Mouse (Mus musculus): ENCODE measurements at regions not wholly inside any gene's neighbourhood (a gene's known extent, or its start where the extent isn't known, plus 50 kb on each side); places are given as distances from the start of the nearest gene placed in this dataset.
"Not testable (repeated sequence)": the region's sequence is repeated elsewhere in the genome, so short reads cannot be mapped to it uniquely, and the experiment has no call there.

DNA sequence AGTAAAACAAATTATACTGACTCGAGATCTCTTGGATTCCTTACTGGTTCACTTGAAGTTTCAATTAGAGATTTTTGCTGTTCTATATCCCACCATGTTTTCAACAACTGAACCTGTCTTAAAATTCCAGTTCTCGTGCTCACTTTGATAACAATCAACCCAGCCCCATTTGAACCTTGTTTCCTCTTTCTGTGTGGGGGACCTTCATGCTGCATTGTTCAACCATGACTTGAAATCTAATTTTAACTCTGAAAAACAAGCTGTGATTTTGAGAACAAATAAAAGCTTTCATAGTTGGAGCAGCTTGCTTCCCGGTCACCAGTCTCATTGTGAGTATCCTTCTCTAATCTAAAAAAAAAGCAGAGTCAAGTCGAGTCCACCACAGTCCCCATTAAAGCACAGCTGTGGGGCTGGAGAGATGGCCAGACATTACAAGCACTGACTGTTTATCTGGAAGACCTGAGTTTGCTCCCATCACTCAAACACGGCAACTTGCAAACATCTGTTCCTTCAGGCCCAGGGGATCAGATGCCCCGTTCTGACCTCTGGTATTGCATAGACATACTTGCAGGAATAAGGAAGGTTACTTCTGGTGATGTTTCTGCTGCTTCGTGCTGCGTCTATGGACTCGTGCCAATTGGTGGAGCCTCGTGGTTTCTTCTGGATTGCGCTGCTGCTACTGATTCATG, 251.7 kb downstream of the Diras2 start:
- DNase-seq: no peak

DNA sequence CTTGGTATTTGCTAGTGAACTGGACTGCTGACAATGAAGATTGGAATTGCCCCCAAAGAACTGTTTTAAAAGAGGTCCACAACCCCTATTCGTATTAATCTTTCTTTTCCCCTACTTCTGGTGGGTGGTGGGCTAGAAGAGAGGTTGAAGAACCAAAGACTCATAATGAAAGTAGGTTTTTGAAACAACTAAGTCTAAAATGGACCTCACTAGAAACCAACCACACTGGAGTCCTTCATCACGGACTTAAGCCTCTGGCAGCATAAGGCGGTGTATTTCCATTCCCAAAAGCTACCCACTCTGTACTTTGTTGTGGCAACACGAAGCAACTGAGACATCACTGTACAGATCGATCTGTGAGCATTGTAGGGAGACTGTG, 251.1 kb downstream of the Diras2 start:
- no peak for DNase-seq

DNA sequence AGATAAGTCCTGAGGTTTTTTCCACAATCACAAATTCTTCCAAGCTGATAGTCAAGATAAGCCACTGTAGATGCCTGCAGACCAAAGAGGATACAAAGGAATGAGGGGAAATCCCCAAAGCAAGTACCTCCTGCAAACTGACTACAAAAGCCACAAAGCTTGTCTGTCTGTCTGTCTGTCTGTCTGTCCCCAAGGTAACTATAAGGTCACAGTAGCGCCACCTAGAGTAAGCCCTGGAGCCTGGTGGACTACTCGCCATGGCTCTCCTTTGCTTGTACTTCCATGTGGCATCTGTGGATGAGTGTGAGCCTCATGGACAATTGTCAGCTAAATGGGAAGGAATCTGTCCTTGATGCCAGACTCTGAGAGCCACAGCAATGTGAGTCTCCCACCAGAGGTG, 249.8 kb downstream of the Diras2 start:
- DNase-seq: no peak

DNA sequence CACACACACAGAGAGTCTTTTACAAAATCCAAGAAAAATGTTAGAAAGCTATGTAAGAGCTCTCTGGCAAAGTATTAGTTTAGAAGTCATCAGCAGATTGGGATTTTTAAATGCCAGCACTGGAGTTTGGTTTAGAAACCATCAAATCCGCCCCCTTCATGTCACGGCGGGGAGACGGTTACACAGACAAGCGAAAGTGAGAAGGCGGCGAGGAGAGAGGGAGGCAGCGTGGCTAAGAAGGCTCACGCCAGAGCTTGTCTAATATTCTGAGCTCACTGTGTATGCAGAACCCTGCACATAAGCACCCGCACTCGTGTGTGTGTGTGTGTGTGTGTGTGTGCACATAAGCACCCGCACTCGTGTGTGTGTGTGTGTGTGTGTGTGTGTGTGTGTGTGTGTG, 248.6 kb downstream of the Diras2 start:
- DNase-seq: no peak

DNA sequence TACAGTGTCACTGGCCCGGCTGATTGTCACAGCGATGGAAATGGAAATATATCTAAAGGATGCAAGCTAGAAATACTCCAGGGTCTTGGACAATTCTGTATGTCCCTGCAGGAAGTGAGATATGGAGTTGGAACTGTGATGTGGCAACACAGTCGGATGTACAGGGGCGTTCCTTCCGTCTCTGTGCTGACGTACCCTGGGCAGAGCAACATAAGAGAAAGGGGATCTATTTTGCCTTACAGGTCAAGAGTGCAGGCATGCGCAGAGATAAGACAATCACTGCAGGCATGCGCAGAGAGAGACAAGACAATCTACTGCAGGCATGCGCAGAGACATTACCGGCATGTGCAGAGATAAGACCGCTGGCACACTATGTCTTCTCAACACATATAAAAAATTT, 247.6 kb downstream of the Diras2 start:
- DNase-seq: no peak

DNA sequence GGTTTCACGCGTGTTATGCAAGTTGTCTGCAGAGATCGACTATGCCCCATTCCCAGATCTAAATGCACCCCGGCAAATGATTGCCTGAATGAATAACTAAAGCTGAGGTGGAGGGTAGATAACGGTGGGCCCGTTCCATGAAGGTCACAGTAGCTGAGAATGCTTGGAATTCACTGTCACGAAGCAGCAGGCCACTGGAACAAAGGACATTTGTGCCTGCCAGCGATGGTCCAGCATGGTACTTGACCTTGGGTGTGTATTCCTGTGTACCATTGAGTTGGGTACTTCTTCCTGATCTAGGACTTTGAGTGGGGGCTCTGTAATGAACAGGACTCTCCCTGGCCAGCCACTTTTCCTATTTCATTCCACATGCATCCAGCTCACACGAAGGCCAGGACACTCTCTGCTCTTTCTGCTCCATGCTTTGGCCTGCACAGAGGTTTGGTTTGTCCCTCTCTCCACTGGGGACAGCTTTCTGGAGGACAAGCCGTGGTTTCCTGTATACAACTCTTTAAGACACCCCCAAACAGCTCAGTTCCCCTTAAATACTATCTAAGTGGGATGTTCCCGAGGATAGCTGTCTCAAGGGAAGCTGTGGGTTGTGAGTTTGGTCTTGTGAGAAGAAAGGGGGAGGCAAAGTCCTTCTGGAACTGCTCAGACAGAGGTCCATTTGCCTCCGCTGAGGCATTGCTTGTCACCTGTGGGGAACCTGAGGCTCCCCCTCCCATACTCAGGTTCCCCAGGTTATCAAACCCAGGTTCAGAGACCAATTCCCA, 246.9 kb downstream of the Diras2 start:
- DNase-seq: no peak

DNA sequence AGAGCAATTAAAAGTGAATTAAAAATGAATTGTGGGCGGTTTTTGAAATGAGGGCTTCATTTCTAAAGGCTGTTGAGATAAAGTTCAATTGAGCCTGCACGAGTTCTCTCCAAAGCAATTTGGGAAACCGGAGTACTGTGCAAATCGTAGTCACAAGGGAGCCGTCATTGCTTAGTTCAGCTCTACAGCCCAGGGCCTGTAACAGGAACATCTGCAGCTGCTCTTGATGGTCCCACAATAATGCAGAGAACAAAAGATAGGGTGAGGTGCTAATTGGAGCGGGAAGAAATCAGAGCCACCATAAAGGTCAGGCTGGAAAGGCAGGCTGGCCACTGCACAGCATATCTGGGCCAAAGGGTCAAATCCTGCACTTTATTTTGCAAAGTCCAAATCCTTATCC, 242.7 kb downstream of the Diras2 start:
- no peak for DNase-seq

DNA sequence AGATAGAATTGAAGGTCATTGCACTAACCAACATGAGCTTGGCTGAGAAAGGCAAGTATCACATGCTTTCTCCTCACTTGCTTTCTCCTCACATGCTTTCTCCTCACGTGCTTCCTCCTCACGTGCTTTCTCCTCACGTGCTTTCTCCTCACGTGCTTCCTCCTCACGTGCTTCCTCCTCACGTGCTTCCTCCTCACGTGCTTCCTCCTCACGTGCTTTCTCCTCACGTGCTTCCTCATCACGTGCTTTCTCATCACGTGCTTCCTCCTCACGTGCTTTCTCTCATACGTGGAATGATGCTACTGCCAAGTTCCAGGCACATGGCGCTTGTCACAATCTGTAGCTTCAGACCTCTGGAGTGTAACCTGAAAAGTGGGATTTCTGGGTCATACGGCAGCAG, 235.2 kb downstream of the Diras2 start:
- no peak for DNase-seq

DNA sequence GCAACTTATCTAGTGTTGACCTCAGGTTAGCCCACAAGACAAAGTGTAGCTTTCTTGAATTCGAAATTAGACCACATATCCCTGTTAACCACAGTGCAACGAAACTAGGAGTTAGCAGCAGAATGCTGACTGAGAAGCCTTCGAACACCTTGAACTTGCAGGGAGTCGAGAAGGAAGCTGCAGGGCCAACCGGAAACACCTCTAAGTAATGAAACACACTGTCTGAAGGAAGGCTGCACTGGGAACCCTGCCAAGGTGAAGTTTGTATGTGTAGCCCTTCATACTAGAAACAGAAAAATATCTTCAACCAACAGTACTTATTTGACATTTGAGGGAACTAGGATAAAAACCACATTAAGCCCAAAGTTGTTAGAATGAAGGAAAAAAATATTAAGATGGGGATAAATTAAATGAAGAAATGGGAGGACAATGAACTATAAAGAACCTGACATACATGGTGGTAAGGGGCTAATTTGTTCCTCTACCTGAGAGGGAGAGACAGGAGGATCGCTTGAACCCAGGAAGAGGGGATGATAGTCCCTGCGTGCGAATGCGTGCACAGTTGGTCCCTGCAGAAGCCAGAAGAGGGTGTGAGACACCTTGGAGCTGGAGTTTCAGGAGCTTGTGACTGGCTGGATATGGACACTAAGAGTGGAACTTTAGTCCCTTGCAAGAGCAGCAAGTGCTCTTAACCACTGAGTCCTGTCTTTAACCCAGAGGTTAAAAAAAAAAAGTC, 234.4 kb downstream of the Diras2 start:
- DNase-seq: no peak

DNA sequence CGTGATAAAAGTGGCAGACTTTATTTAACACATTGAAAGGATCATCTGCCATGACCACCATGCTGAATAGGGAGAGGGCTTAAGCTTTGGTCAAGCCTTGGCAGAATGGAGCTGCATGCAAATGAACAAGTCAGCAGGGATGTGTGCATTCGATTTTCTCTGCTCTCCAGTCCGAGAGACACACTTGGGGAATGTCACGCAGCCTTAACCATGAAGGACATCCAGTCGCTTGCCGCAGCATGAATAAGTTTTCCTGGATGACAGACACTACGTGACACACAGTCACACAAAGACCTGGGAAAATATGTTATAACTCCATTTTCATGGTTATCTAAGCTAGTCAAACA, 233.8 kb downstream of the Diras2 start:
- no peak for DNase-seq

DNA sequence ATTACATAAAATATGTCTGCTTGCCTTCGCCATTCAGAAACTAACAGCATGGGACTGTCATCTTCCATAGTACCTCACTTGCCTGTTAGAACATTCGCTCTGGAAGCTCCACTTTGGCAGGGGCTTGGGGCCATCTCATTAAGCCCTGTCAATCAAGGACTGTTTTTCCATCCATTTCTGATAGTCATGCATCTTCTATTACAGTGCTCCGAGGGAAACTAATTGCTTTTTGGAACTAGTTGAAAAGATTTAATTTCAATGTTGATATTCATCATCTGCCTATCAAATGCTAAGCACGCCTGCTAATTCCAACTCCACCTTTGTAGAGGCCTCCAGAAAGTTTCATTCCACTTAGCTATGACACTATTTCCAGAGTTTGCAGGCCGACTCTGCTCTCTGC, 232.7 kb downstream of the Diras2 start:
- no peak for DNase-seq

DNA sequence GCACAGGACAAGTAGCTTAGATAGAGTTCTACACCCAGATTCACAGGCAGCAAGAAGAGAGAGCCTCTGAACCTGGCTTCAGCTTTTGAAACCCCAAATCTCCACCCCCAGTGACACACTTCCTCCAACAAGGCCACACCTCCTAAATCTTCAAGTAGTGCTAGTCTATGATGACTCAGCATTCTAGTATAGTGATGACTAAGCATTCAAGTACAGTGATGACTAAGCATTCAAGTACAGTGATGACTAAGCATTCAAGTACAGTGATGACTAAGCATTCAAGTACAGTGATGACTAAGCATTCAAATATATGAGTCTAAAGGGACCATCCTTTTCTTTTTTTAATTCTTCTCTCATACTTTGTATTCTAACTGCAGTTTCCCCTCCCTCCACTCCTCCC, 225.8 kb downstream of the Diras2 start:
- not testable (repeated sequence) for DNase-seq

DNA sequence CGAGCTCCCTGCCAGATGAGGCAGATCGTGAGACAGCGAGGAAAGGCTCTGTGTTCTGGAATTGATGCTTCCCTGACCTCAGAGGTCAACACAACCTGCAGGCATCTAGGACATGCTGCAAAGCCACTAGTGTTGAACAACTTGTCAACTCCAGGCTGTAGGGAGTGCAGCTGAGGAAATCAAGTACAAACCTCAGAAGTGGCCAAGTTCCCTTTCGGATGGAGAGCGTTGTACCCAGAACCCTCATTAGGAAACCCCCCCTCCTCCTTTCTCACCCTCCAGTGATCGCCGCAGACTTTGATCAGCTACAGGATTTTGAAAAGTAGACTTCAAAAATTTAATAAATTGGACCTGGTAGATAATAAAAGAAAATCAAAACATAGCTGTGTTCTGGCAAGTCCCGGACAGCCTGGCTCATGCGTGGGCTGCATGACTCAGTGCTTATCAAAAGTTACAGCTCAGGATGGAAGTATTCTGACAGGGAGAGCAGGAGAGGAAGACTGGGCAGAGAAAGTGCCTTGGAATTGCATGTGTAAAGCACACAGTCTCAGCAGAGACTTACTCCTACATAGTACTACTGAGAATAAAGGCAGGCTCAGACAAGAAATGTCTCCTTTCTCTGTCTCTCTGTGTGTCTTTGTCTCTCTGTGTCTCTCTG, 224.2 kb downstream of the Diras2 start:
- DNase-seq: no peak

DNA sequence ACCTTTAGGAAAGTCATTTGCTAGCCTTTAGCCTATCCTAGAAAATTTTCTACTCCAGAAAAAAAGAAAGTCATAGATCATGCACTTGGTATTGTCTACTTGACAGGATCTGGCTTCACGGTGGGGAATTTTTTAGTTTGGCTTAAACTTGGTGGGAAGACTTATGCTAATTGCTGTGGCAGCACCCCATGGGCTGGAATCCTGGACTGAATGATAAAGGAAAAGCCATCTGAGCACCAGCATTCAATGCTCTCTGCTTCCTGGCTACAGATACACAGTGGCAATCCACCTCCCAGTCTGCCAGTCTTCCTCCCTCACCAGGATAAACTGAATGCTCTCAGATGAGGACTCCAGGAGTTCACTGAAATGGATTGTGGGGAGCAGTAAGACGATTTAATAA, 220.1 kb downstream of the Diras2 start:
- no peak for DNase-seq

DNA sequence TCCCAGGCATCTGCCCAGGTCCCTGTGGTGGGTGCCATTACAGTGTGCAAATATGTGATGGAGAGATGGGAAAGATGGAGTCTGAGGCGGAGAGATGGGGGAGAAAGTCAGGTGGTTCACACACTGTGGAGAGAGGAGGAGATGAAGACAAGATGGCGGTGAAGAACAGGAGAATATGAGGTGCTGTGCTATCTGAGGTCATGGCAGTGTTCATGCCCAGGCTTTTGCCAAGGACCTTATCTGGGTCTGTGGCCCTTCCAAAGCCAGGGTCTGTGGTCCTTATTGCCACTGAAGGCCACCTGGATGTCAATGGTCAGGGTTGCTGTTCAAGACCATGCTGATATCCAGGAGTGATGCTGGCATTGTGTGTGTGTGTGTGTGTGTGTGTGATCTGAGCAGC, 212.8 kb downstream of the Diras2 start:
- DNase-seq: no peak

DNA sequence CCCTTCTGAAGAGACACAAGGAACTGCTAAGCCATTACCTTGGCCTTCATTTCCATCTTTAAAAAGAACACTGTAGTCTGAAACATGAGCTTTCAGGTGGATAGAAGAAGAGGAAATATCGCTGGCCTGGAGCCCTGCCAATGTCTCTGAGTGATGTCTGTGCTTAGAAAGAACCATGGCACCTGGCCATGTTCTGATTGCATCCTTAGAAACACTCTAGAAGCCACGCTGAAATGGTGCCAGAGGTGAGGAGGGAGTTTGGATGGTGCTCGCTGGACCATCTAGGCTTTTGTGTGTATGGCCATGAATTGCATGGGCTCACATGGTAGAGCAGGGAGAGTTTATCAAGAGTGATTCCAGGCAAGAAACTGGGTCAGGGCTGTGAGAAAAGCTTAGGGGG, 207.4 kb downstream of the Diras2 start:
- DNase-seq: peak in 1 of 2 experiments; percentile 38

DNA sequence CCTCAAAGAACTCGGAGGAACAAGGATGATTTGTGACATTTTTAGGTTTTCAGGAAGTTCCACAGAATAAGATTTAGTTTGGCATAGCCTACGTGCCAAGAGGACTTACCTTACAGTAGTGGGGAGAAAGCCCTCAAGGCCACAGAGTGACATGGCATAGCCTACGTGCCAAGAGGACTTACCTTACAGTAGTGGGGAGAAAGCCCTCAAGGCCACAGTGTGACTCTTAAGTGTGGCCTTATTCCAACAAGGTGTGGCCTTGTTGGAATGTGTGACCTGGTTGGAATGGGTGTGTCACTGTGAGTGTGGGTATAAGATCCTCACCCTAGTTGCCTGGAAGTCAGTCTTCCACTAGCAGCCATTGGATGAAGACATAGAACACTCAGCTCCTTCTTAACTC, 206.7 kb downstream of the Diras2 start:
- not testable (repeated sequence) for DNase-seq

DNA sequence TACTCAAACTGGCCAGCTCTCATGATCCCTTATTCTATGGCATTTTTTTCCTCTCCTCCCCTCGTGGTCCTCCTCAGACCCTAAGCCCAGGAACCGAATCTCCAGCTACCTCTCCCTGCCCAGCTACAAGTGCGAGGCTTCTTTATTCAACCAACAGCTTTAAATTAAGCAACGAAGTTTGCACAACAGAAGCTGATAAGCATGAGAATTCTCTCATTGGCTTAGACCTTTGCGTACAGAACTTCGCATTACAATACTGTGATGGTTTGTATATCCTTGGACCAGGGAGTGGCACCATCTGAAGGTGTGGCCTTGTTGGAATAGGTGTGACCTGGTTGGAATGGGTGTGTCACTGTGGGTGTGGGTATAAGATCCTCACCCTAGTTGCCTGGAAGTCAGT, 205.4 kb downstream of the Diras2 start:
- not testable (repeated sequence) for DNase-seq

DNA sequence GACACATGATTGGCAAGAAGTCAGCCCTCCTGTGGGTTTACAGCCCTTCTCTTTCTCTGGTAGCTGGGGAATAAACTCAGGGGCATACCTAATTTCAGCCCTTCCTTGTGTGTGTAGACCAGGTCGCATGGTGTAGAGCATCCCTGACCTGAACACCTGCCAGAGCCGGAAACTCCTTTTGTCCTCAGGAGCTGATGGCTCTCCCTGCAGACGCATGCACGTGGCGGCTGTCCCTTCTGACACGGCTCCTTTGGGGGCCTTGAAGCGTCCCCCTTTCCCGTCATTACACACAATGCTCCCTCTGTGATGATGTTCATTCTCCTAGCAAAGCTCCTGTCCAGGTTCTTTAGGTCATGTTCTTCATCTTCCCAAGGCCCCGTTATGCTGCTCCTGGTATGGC, 203.3 kb downstream of the Diras2 start:
- DNase-seq: no peak

DNA sequence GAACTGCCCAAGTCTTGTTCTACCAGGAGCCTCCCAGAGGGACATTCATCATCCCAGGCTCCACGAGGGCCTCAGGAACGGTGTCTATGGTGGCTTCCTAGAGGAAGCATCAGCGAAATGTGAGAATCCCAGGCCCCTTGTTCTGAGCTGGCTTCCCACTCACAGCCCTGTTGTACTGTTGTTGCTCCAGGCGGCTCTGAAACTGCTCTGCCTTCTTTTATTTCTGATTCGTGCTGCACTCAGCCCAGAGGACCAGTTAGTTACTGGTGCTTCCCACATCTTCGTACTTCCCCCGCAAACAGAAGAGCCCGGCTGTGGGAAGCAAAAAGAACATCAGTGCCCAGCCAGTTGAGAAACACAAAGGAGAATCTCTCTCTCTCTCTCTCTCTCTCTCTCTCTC, 202.3 kb downstream of the Diras2 start:
- DNase-seq: no peak

DNA sequence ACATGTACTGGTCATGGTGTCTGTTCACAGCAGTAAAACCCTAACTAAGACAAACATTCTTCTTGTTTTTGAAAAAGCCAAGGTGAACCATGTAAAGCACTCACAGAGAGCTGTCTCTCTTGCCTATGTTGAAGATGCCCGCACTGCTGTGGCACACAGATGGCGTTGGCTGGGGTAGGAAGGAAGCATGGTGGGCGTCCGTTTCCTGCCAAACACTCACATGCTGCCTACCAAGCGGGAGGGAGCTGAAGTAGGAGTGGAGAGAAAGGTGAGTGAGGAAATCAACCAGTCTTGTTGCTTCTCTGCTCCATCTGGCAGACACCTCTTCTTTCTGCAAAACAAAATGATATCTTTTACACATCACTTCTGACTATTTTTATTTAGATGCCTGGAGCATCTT, 200.0 kb downstream of the Diras2 start:
- no peak for DNase-seq

DNA sequence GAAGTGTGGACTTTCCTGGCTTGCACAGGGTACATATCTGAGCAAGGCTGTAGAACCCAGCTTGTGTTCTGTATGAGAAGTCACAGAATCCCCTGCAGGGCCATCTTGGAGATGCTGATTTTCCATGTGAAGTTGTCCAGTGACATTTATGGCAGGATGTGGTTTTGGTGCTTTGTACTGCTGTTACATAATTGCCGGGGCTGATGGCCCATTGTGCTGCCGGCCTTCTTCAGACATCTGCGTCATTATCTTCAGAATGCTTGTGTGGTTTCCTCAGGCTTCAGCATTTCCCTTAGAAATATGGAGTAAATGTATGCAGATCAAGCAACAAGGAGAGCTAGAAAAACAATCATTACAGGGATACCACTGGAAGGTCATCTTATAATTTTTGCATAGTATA, 196.1 kb downstream of the Diras2 start:
- no peak for DNase-seq

DNA sequence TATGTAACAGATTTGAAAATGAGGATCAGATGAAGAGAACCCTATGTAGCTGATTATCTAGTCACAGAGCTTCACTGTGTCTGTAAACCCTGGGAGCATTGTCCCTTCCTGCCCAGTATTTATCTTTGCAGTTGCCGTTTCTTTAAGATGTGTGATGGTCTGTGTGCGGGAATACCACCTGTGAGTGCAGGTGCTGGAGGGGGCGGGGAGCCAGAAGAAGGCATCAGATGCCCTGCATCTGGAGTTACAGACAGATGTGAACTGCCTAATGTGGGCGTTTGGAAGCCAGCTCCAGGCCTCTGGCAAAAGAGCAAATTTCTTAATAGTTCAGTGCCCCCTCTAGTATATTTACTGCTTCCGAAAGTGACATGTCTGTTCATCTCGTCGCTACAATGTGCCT, 193.1 kb downstream of the Diras2 start:
- no peak for DNase-seq

DNA sequence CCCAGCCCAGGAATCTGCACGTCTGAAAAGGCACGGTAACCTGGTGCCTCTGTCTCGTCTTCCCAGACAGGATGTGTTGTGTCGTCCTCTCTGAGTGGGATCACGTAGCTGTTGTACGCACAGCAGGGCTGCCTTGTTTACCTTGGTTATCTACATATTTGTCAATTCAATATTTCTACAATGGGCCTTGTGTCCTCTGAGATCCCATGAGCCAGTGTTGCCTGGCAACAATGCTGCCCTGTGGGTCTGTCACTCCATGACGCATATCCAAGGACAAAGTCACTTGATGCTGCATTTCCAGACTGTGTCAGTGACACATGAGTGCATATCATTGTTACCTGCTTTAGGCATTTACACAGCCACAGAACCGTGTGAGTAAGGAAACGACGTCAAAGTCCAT, 191.9 kb downstream of the Diras2 start:
- no peak for DNase-seq
